Mouse (Mus musculus): ENCODE data around the gene Gm17190.
"Not testable (repeated sequence)": the region's sequence is repeated elsewhere in the genome, so short reads cannot be mapped to it uniquely, and the experiment has no call there.

Gene Gm17190

DNA sequence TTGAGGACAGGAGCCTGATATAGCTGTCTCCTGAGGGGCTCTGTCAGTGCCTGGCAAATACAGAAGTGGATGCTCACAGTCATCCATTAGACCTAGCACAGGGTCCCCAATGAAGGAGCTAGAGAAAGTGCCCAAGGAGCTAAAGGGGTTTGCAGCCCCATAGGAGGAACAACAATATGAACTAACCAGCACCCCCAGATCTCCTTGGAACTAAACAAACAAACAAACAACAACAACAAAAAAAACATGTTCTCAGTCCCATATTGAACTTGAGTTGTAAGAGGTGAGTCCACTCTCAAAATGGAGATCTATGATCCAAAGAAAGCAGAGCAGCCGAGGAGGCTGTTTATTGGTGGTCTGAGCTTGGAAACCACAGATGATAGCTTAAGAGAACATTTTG, at the start of gene Gm17190:
TSS of gene Gm17190 (plus strand) at position 301 of the 400 bp plus-strand sequence.
- not testable (repeated sequence) for DNase-seq (ENCODE audit: low read depth, low spot score)

DNA sequence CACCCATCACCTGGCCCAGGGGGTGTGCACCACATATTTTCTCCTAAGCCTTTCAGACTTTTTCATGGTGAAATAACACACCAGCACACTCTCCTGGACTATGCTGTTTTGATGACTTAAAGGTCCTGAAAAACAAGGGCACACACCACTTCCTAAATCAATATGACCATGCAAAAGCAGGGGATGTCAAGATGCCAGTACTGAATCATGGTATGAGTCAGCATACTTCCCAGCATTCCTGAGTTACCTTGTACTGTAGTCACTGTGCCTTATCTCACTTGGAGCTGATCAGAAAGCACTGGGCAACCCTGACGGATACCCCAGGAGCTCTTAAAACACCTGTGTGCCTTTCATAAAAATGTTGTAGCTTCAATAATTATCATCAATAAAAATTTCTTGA, 42.3 kb upstream of the Gm17190 start:
- DNase-seq (ENCODE audit: low read depth, low spot score), result no peak

DNA sequence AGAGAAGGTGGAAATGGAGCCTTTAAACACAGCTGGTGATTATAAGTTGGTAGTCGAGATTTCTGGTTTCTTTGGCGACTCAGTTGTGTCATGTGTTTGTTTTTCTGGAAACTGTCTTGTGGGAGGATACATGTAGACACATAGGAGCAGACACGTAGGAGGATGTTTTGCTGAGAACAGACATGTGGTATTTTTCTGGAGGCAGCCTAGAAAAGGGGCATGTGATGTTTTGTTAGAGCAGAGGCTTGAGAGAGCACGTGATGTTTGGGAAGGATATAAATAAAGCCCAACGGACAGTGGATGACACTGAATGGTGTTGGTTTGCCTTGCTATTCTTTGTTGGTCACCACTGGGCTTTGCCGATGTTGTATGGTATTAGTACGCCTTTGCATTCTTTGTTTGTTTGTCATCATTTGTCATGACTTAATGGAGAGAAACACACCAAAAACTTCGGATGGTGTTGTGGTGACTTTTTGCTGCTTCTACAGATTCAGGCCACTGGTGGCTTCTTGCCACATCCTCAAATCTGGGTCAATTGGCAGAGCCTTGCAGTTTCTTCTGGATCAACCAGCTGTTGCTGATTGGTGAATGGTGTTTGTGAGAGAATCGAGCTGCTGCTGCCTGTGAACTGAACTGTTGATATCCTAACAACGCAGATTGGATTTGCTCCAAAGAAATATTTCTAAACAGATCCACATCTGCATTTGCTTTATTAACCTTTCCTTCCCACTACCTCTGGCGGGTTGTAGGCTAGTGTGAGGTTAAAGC, 41.4 kb upstream of the Gm17190 start:
- DNase-seq (ENCODE audit: low read depth, low spot score), result no peak

DNA sequence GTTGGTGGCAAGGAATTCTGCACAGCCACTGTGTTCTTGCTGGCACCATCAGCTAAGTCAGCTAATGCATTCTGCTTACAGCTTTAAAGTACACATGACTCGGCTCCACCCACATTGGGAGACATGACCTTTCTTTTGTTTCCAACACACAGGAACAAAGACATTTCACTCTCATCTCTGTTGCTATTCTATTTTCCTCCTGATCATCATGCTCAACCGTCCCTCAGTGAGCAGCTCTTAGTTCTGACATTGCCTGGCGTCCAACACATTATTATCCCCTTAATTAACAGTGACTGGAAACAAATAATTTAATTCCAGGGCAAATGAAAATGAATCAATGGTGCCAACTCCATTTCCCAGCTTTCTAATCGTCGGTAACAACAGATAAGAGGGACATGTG, 36.5 kb upstream of the Gm17190 start:
- no peak for DNase-seq (ENCODE audit: low read depth, low spot score)

DNA sequence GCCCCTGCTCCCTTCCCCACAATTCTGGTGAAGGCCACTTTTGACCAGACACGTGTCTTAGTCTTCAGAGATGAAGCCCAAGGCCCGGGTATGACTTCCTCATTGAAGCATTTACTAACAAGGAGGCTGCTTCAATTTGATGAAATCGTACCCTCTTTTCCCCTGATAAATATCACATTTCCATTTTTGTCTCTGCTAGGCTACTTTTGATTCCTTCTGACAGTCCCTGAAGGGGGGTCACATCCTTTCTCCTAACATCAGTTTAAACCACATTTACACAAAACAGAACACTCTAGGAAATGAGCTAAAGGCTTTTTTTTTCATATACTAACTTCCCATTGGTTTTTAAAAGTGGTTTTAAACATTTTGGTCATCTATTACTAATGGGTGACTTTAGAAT, 29.1 kb upstream of the Gm17190 start:
- no peak for DNase-seq (ENCODE audit: low read depth, low spot score)

DNA sequence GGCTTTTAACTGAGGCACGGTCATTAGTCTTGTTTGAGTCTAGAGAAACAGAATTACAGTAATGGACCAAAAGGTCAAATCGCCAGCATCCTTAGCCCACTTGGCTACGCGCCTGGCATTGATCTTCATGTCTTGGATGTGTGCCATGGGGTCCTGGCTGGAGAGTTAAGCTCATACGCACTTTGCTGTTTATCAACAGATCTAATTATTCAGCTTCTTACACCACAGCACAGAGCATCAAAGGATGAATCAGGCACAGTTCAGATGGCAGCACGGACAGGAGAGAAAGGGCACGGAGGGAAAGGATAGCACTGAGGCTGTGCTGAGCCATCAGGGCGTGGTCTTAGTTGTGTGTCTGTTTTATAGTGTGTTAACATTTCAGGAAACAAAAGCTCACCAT, 8.3 kb upstream of the Gm17190 start:
- no peak for DNase-seq (ENCODE audit: low read depth, low spot score)

DNA sequence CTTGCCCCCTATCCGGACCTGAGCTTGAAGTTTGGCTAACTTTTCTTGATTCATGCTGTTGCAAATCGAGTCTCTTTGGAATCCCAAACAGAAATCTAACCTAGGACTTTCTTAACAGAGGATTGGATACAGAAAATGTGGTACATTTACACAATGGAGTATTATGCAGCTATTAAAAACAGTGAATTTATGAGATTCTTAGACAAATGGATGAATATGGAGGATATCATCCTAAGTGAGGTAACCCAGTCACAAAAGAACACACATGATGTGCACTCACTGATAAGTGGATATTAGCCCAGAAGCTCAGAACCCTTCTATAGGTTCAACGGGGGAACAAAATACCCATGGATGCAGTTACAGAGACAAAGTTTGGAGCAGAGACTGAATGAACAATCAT, 578 bp upstream of the Gm17190 start, which contains the start of gene Gm20075:
TSS of gene Gm20075 (minus strand) at position 101 of the 400 bp plus-strand sequence.
- not testable (repeated sequence) for DNase-seq (ENCODE audit: low read depth, low spot score)

DNA sequence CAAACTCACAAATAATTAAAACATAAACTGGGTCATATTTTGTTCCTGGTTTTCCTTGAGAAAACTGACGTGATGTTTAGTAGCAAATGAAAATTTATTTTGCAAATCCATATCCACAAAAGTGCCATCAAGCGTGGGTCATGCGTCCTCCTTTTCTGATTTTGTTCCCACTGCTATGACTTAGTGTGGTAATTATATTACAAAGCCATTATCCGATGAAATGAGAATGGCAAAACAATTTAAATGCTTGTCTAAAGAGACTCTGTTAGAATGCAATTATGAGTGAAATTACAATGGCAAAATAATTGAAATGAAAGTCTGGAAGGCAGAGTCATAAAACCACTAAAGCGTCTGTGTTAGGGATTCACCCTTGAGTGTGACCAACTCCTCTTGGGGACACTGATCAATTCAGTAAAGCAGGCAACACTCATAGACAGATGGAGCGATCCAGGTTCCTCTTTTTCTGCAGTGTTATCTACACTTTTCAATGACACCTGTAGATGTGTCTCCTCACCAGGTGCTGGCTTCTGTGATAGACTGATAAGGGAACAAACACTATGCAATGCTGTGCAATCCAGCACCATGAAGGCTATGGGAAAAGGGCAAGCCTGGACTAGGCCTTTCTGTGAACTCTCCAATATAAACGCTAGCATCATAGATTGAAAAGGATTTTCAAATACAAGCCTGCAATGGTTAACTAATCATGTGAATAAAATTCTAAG, 3.9 kb downstream of the Gm17190 start:
- DNase-seq (ENCODE audit: low read depth, low spot score), result no peak

DNA sequence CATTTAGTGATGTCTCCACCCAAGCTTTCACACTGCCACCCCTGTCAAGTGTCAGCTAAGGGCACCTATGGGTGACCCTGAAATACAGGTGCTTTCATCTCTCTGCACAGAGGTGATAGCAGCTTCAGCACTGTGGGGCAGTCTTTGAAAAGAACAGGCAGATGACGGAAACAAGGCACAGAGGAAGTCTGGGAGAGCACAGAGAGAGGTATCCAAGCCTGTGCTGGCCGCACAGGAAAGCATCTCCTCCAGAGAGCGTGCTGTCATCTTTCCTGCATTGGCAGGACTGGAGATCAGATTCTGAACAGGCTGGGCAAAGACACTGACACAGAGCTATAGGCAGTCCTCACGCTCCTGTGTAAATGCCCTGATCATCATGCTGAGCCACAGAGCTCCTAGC, 9.1 kb downstream of the Gm17190 start:
- DNase-seq (ENCODE audit: low read depth, low spot score), result no peak

DNA sequence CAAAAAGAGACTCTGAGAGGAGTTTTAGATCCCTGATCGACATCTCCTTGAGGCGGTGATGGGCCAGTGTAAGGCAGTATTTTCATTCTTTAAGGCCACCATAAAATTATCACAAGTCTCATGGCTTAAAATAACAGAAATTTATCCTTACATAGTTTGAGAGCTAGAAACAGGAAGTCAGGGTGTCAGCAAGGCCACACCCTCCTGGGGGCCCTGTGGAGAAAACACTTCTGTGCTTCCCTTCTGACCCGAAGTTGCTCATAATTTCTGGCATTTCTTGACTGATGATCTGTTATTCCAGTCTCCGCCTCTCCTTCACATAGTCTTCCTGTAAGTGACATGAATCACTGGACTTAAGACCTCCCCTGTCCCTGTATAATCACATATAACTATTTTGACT, 24.5 kb downstream of the Gm17190 start:
- DNase-seq (ENCODE audit: low read depth, low spot score), result peak; percentile 1

DNA sequence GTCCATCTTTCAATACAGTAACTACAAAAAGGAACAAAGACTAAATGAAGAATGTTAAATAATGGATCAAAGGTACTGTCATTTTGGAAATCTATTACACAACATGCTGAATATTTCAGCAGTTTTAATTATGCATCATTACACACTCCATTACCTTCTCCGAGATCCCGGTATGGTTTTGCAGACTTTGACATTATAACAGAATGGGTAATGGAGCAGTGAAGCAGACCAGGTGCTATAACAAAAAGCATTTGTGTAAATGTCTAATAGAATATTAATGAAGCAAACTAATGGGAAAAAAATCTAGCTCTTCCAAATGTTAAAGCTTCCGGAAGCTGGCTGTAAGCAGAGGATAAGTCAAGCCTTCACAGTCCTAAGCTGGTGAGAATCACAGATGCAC, 28.9 kb downstream of the Gm17190 start:
- no peak for DNase-seq (ENCODE audit: low read depth, low spot score)

DNA sequence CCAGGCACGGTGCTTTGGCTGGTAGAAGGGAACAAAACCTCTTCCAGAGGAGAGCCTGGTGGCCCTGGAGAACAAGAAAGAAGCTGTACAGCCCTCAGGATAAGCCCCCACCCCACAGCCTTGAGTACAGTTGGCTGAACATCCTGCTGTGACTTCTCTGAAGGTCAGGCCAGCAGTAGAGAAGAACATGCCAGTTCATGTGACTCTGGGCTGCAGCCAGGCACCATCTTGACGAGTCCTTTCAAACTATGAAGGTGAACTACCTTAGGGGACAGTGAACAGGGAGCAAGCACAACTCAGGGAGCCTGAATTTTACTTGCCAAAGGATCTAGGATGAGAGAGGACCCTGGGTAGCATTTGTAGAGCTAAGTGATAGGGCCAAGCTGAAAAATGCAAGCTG, 30.9 kb downstream of the Gm17190 start:
- no peak for DNase-seq (ENCODE audit: low read depth, low spot score)

DNA sequence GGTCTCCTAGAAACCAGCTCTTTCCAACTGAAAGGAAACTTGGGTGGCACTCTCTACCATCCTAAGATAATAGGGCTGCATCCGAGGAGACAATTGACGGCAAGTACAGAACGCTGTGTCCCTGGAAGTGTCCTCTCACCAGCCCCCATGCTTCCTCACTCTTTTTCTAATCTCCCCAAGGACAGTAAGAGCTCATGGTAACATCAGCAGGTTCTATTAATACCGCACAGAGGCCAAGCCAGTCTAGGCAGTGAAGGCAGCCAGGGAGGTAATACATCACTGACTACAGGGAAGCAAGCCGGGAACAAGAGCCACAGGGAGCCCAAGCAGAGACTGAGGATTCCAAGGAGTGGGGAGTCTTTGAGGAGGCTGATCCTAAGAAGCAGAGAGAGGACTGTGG, 43.2 kb downstream of the Gm17190 start:
- DNase-seq (ENCODE audit: low read depth, low spot score), result peak; percentile 19

DNA sequence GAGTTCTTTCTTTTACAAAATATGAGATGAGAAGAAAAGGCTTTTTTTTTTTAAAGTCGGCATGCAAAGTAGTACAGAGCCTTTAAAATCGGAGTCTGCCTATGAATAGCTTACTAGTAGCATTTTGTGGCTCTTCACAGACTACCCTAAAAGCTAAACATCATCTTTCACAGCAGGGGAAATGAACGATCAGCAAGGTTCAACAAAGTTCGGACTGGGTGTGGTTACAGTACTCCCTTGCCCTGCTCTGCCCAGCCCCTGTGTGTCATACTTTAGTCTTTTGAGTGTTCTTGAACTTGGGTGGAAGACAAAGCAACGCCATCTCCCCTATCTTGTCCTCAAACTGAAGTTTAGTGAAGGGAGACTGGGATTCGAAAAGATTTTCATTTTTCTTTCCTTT, 44.8 kb downstream of the Gm17190 start:
- no peak for DNase-seq (ENCODE audit: low read depth, low spot score)

DNA sequence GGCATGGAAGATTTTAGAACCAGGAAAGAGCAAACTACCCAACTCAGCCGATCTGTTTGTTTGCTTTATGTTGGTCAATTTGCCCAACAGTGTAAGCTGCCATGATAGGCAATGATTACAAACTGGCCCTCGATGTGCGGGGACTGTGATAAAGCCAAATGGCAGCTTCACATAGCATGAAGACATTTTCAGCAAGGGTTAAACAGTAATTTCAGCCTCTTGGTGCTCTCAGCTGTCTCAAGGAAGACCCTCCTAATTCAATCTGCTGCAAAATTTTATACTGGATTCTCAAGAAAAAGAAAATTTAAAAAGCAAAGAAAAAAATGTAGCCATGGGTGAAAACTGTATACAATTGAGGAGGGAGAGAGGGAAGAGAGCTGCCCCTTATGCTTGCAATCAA, 47.2 kb downstream of the Gm17190 start:
- DNase-seq (ENCODE audit: low read depth, low spot score), result no peak

DNA sequence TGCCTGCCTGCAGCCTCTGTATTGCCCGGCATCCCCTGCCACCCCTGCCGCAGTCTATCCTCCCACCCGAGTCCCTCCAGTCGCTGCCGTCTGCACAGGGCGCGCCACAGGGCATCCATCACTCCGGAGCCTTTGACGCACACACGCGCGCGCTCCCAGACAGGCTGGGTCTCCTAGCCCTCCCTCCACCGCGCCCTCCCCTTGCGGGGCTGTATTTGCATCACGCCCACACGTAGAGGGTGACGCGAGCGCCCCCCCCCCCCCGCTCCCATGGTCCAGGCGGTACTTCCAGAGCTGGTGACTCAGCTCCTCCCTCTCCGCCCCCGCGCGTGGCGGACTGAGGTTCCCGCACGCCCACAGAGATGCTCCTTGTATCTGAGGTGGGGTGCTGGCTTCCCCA, 49.2 kb downstream of the Gm17190 start:
- DNase-seq (ENCODE audit: low read depth, low spot score), result peak; percentile 4

DNA sequence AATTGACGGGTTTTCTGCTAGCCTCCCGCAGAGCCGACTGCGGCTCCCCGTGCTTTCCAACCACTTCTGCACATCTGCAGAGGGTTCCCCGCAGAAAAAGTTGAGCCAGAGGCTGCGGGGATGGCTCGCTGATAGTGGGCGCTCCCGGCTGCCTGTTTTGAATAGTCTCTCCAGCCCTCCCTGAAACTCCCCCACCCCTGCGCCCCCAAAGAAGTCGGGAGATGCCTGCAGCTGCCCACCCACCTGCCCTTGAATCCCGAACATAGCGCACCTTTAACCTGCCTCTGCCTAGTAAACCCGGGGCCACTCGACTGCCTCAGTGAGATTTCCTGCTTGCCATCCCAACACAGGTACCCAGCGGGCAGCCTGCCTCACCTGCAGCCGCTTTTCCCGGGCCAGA, 50.1 kb downstream of the Gm17190 start:
- DNase-seq (ENCODE audit: low read depth, low spot score), result no peak

DNA sequence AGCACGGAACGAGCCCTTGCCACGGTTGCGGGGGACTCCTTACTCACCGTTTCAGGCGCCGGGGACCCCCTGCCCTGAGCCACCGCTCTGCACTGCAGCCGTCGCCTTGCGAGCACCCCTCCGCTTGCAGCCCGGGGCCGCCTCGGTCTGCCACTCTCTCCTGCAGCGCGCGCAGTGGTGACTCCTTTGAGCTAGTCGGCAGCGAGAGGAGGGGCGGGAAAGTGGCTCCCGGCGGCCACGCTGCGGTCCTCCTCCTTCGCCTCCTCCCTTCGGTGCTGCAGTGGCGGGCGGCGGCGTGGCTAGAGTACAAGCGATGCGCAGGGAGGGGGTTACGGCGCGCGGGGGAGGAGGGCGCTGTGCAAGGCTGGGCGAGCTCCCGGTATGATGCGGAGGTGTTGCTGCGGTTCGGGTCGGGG, 50.6 kb downstream of the Gm17190 start, which contains the start of gene Sv2c:
TSS of gene Sv2c (minus strand) at position 177 of the 416 bp plus-strand sequence.
- no peak for DNase-seq (ENCODE audit: low read depth, low spot score)
